Mouse (Mus musculus): ENCODE results near the gene Pde4b.

Gene Pde4b

GRCm38 (mm10) chr4:102287172-102287571 lies 199.8 kb downstream of the Pde4b start:
- in situ Hi-C loops (cut with MboI), result no loop called here

GRCm38 (mm10) chr4:102290052-102290734 lies 202.8 kb downstream of the Pde4b start:
- in situ Hi-C loops (cut with MboI), result no loop called here

GRCm38 (mm10) chr4:102297558-102297957 lies 210.2 kb downstream of the Pde4b start:
- in situ Hi-C loops (cut with MboI), result no loop called here

GRCm38 (mm10) chr4:102302568-102302967 lies 215.2 kb downstream of the Pde4b start:
- in situ Hi-C loops (cut with MboI), result no loop called here

- in situ Hi-C loops (cut with MboI), result no loop called here
Observed at GRCm38 (mm10) chr4:102307661-102308297, 220.4 kb downstream of the Pde4b start.

DNA sequence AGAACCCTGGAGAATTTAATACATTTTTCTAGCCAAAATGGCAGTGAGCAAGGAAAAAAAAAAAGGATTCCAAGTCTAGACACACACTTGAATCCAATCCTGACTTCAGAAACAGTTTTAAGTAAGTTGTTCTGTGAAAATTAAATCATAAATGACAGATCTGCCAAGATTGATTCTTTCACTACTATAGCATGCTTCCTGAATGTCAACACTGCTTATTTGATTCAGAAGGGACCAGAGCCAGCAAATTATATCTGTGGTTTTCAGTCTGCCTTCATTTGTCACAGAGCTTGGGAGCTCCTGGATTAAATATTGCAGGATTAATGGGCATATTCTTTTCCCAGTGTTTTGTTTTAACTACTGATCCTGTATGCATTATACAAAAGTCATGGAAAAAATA lies 223.3 kb downstream of the Pde4b start:
- in situ Hi-C loops (cut with MboI), result no loop called here

DNA sequence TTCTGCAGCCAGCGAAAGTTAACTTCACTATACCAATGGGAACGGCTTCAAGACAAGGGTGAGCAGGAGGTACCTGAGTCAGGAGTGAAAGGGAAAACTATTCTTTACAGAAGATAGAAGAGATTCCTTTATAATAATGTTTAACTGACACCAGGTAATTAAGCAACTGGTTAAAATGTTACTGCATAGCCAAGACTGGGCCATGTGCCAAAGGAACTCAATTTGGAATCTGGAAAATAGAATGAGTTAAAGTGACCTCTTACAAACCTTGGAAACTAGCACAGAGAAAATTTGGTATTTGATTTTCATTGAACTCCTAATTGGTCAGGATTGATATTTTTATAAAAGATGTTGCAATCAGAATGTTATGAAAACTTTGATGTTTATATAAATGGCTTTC lies 228.7 kb downstream of the Pde4b start:
- in situ Hi-C loops (cut with MboI), result no loop called here

GRCm38 (mm10) chr4:102316699-102317285 lies 229.4 kb downstream of the Pde4b start:
- in situ Hi-C loops (cut with MboI), result no loop called here

- in situ Hi-C loops (cut with MboI), result no loop called here
Observed at GRCm38 (mm10) chr4:102318596-102318995, 231.3 kb downstream of the Pde4b start.

- in situ Hi-C loops (cut with MboI), result no loop called here
Observed at GRCm38 (mm10) chr4:102321340-102321739, 234.0 kb downstream of the Pde4b start.

DNA sequence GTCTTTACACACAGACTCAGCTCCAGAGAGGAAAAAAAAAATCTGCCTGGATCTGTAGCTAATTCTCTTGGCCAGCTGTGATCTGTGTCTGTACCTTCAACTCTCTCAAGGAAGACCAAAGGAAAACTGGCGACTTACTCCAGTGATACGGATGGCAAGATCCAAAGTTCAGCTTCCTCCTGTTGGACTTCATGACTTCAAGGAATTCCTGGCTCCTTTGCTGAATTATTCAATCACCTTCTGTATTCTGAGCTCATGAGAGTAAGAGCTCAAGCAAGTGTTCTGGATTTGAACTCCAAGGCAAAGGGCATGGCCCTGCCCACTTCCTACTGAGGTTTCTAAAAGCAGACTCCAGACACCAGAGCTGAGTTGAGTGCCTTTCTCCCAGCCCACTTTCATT lies 245.0 kb downstream of the Pde4b start:
- in situ Hi-C loops (cut with MboI), result no loop called here

DNA sequence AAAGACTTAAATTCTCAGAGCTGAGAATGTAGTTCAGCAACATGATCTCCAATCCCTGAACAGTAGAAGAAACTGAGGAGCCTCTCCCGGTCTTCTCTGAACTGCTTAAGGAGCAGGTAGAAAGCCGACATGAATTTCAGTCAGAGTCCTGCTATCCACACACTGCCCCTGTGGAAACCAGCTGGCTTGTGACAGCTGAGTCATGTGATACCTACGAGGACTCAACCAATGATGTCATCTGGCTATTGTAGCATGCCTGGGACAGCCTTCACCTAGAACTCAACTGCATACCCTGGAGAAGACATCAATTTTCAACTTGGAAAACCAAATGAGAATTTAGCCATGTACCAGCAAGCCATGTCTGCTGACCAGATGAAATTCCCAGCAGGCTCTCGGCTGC lies 245.5 kb downstream of the Pde4b start:
- in situ Hi-C loops (cut with MboI), result no loop called here

DNA sequence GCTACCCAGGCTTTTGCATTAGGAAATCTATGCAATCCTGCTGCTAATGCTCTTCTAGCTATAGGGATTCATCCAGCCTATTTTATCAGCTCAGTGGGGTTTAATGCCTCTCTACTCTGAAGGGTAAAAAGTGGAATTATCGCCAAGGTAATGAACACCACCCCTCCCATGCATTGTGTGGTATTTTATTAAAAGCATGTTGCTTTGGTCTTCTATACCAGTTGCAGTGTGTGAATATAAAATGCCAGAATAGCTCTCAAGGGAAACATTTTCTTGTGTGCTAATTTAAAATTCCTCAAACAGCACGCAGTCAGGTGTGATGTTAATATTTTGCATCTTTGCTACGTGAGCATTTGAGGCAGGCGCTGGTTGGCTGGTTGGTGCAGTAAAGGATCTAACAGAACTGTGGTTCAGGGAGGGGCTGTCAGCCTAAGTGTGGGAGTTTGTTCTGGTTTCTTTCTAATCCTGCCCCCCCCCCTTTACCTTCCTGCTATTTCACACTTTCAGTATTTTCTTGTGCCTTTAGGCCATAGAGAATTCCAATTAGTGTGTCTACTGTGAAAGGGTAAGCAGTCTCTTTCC lies 259.7 kb downstream of the Pde4b start:
- in situ Hi-C loops (cut with MboI), result no loop called here

DNA sequence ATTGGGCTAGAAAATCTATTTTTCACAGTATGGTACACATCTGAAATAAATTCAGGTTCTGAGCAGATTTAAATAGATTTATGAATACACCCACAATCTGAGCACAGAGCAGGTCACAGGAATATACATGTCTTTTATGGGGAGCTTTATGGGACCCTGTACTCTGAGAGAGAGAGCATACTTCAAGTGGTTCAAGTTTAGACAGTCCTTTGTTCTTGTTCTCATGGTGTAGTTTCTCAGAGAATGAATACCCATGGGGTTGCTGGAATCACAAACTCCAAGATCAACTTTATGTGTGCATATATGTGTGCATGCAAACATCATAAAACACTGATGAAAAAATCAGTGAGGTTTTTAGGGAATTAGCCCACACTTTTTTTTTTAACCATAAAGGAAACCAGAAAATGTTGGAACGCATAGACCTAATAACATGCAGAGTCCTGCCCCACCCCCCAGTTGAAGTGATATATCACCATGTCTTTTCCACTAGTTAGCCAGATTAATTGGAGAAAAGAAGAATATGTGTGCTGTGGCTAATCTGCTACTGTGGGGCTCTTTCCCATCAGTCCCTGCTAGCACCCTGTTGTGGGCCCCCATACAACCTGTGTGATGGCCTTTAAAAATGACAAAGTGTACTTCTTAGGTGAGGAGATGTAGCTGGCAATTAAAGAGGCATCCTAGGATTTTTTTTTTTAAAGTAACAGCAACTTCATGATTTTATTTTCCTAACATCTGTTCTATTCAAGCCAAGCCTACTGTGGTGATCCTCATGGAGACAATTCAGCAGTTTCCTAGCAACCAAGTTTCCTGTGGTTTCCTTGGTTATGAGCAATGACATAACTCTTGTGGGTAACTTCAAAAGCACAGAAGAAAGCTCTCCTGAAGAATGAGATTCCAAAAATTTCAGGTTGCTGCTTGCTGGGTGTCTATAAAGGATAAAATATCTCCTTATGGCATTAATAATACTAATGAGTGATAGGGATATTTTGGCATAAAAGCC lies 264.4 kb downstream of the Pde4b start:
- in situ Hi-C loops (cut with MboI), result no loop called here

DNA sequence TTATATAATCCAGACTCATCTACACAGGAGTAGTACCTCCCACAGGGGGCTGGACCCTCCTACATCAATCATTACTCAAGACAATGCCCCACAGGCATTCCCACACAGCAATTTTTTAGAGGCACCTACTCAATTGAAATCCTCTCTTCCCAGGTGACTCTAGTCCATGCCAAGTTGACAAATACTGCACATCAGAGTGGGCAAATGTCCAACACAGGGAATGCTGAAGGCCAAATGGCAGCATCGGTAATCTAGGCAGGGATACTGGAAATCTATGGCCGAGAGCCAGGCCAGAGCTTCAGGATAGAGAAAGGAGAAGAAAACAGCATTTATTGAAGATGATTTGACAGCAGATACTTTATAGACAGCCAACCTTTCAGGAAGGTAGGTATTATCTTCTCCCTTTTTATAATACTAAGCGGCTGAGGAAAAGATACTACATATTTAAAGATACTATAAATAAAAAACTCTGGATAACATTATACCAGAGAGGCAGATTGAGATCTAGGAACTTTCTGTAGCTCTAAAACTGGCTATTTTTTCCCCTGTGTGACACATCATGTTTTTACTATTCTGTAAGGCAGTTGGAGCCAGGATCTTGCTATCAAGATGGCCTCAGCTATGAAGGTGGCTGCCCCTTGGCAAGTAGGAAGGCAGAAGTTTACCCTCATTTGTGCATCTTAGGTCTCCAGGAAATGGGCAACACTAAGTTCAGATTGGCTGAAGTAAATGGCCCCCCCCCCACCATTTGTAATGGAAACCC lies 266.5 kb downstream of the Pde4b start:
- in situ Hi-C loops (cut with MboI), result no loop called here

GRCm38 (mm10) chr4:102368105-102368735 lies 280.9 kb downstream of the Pde4b start:
- in situ Hi-C loops (cut with MboI), result no loop called here

DNA sequence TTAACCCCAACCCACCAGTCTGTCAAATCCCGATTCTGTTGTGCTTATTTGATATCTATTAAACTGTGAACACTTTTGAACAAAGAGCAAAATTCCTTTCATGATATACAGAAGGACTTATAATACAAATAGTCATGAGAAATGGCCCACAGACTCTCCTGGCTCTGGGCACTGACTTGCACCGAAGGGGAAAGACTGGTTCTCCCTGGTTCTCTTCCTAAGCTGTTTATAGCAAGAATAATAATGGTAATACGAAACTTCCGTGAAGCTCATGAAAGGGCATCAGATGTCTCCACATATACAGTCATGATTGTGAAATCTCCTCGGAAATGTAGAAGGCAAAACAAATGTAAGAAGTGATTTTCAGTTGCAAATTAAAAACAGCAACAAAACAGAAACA lies 287.3 kb downstream of the Pde4b start:
- in situ Hi-C loops (cut with MboI), result no loop called here

- in situ Hi-C loops (cut with MboI), result no loop called here
Observed at GRCm38 (mm10) chr4:102382763-102383505, 295.6 kb downstream of the Pde4b start.

DNA sequence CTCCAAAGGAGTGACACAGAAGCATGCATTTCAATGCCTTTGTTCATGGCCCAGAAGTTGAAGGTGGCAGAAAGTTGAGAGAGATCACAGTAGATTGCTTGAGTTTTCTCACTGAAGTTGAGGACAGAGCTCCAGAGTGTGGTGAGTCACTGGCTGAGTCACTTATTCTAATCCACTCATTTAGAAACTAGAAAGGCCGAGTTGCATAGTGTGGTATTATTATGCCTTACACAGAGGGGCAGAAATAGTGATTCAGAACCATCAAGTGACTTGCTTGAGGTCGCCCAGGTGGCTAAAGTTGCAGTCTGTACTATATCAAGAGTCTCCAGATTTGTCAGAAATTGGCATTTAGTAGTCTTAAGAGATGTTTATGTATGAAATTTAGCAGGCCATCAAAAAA lies 306.3 kb downstream of the Pde4b start:
- in situ Hi-C loops (cut with MboI), result no loop called here

DNA sequence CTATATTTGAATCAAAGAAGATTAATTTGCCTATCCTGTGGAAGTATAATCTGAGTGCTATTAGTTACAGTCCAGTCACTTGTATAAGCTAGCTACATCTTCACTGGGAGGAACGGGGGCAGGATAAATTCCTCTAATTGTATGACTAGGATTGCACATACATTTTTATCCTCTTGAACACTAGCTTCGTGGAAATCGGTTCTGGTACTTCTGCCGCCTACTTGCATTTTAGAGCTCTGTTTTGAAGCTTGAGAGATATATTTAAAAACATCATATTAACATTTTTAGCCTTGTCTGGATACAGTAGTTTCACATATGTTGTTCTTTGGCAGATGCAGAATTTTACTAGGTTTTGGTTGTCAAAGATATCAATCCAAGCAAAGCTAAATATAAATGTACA lies 310.0 kb downstream of the Pde4b start:
- in situ Hi-C loops (cut with MboI), result no loop called here

Measured in mature B cell (primary cell).